Mouse (Mus musculus) liver, adult (tissue): ENCODE data around the gene Gm20479.

ENCODE experiments used
- GATA4 ChIP-seq: IDR thresholded peaks from 2 replicates; pipeline ENCODE4 v1.6.1; 2014; ENCODE audit warnings: mild to moderate bottlenecking, low read length; ENCODE audit not compliant: insufficient replicate concordance

Gm20479 gene

GRCm38 (mm10) chr7:27356861-27357594, at the start of gene Gm20479:
Gm20479 (minus strand) TSS chr7:27357419.
- TF ChIP-seq GATA4: no peak

GRCm38 (mm10) chr7:27406481-27406880, 49.3 kb upstream of the Gm20479 start:
- no peak for TF ChIP-seq GATA4

GRCm38 (mm10) chr7:27404203-27404942, 47.2 kb upstream of the Gm20479 start:
- no peak for TF ChIP-seq GATA4

GRCm38 (mm10) chr7:27402675-27403074, 45.5 kb upstream of the Gm20479 start:
- no peak for TF ChIP-seq GATA4

- no peak for TF ChIP-seq GATA4
These were observed 43.3 kb upstream of the Gm20479 start for GRCm38 (mm10) chr7:27400545-27400944.

GRCm38 (mm10) chr7:27397048-27397949, 40.1 kb upstream of the Gm20479 start:
- no peak for TF ChIP-seq GATA4

GRCm38 (mm10) chr7:27396184-27397047, 39.2 kb upstream of the Gm20479 start:
- no peak for TF ChIP-seq GATA4

GRCm38 (mm10) chr7:27395521-27396183, 38.4 kb upstream of the Gm20479 start:
- TF ChIP-seq GATA4: no peak

GRCm38 (mm10) chr7:27391416-27391815, 34.2 kb upstream of the Gm20479 start:
- TF ChIP-seq GATA4: no peak

GRCm38 (mm10) chr7:27389213-27389612, 32.0 kb upstream of the Gm20479 start:
- TF ChIP-seq GATA4: no peak

- no peak for TF ChIP-seq GATA4
These were observed 27.5 kb upstream of the Gm20479 start for GRCm38 (mm10) chr7:27384731-27385130.

- TF ChIP-seq GATA4: no peak
These were observed 26.9 kb upstream of the Gm20479 start for GRCm38 (mm10) chr7:27384134-27384533.

- TF ChIP-seq GATA4: no peak
These were observed 26.0 kb upstream of the Gm20479 start for GRCm38 (mm10) chr7:27383233-27383632.

GRCm38 (mm10) chr7:27381560-27381959, 24.3 kb upstream of the Gm20479 start:
- TF ChIP-seq GATA4: no peak
